Mouse (Mus musculus): ENCODE measurements around the gene Tradd.
A peak's percentile ranks its signal among the peaks of the same experiment; 100 is the strongest.

Tradd gene

GRCm38 (mm10) chr8:105264024-105264982, at the start of gene Tradd, which contains the start of gene Fbxl8:
TSS of gene Tradd (minus strand) at chr8:105264609.
TSS of gene Fbxl8 (plus strand) at chr8:105264648.
- peak; percentile 99 for DNase-seq

DNA sequence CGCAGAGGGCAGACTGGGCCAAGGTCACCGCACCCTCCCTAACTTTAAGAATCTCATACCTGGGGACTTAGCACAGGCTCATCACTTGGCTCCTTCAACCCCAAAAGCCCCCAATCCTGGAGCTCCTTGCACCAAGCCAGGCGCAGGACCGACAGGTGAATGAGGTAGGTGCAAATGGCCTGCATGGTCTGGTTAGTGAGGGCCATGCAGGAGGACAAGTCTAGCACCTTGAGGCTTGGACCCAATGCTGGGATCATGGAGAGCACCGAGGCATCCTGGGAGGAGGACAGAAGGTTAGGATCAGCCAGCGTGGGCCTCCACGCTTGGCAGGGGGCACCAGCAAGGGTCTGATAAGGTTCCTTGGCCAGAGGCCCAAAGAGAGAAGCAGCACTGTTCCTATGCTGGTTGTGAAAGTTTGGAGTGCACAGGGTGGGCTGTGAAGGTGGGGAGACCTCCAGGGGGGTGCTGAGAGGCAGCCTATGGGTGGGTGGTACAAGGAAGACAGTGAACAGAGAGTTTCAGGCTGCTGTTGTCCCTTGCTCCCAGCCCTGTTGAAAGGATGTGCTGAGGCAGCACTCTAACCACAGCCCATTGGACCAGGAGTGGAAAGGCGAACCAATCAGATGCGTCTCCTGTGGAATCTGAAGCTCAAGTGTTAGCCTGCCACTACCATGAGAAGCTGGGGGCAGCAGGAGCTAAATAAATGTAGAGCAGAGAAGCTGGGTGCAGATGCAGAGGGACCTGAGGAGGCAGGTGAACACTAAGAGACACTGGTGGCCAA, 49.4 kb upstream of the Tradd start:
- peak; percentile 86 for DNase-seq

GRCm38 (mm10) chr8:105312891-105313481, 48.6 kb upstream of the Tradd start:
- peak; percentile 97 for DNase-seq

GRCm38 (mm10) chr8:105311718-105312117, 47.3 kb upstream of the Tradd start:
- no peak for DNase-seq

DNA sequence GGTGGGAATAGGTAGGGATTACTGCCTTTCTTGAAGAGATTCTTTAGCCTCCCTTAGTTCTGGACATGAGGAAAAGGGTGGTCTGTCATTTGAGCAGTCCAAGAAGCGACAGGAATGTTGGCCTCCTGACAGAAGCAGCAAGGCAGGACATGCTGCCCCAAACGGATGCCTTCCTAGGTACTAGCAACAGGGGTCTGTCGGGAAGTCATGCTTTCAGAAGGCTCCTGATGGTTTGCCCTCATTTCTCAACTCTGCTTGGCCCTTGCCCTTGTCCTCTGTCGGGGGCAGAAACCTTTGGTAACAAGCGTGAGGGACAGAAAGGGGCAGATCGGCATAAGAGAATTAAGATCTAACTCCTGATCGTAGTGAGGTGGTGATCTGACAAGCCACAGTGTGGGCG, 45.7 kb upstream of the Tradd start:
- no peak for DNase-seq

DNA sequence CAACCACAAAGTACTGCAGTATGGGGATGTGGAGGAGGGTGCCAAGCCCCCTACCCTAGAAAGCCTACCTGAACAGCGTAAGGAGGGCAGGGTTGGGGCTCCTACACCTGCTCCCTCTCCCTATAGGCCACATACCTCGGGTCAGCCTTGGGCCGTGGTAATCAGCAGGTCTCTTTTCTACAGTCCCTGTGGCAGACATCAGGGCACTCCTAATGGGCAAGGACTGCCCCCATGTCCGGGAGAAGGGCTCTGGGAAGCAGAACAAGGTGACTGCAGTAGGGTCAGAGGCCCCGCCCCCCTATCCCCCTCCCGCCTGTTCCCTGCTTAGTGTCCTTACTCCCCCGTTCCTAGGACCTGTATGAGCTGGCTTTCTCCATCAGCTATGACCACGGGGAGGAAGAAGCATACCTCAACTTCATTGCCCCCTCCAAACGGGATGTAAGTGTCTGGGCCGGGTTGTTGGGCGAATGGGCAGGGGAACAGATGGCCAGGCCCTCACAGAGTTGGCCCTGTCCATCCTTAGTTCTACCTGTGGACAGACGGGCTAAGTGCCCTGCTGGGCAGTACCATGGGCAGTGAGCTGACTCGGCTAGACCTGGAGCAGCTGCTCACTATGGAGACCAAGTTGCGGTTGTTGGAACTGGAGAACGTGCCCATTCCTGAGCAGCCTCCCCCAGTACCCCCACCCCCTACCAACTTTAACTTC, 44.9 kb upstream of the Tradd start:
- peak; percentile 87 for DNase-seq

- DNase-seq, result peak; percentile 88
Observed at GRCm38 (mm10) chr8:105308428-105308827, 44.0 kb upstream of the Tradd start.

DNA sequence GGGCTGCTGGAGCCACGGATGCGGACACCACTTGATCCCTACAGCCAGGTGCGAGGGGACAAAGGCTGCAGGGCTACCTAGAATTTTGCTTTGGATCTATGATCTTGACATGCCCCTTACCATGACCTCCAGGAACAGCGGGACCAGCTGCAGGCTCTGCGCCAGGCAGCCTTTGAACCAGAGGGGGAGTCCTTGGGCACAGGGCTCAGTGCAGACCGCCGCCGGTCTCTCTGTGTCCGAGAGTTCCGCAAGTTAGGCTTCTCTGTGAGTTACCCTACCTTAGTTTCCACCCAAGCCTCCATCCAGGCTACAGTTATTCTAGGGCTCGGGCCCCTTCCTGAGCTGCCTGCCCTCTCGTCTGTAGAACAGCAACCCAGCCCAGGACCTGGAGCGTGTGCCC, 43.3 kb upstream of the Tradd start:
- DNase-seq, result no peak

- DNase-seq, result no peak
Observed at GRCm38 (mm10) chr8:105306146-105306691, 41.8 kb upstream of the Tradd start.

- peak; percentile 94 for DNase-seq
Observed at GRCm38 (mm10) chr8:105305211-105306145, 41.1 kb upstream of the Tradd start, which contains the start of gene Elmo3. TSS of gene Elmo3 (plus strand) at chr8:105305601.

DNA sequence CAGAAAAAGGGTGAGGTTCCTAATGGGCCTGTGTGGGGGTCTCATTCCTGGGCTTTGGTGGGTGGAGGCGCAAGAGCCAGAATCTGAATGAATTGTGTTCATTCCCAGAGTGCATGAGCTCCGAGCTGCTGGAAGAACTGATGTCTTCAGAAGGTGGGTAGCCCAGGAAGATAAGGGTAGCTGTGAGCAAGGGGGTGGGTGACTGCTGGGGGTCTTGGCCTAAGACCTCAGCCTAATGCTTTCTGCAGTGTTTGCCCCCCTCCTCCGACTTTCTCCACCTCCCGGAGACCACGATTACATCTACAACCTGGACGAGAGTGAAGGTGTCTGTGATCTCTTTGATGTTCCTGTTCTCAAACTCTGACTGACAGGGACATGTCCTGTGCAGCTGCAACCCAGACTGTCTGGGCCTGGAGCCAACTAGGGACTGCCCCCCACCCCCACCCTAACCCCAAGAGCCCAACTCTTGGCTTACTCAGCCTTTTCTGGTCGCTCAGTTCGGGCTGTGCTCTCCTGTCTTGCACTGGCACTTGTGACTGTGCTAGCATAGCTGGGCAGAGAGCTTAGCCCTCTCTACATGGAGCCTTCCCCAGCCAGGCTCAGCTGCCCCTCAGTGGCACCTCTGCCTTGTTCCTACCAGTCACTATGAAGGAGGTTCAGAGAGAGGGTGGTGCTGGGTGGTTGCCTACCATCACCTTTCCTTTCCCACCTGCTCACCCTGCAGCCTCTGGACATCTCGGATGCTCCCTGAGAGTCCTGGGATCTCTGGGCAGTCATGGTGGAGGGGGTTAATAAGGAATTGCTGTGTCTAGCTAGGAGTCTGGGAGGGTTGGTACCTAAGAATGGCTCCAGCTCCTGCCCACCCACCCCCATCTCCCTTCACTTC, 40.2 kb upstream of the Tradd start:
- no peak for DNase-seq

- DNase-seq, result no peak
Observed at GRCm38 (mm10) chr8:105303874-105304273, 39.5 kb upstream of the Tradd start.

DNA sequence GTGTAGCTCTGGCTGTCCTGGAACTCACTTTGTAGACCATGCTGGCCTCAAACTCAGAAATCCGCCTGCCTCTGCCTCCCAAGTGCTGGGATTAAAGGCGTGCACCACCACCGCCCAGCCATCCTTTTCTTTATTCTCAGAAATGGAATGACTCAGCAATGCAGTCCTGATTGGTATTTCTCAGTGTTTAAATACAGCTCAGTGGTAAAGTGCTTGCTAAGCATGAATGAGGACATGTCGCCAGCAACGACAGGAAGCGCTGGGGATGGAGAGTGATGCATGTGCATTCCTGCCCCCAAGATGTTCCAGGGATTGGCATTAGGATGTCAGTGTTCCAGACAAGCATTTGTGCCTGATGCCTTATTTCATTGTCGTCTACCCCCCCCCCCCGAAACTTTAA, 39.0 kb upstream of the Tradd start:
- DNase-seq, result no peak

DNA sequence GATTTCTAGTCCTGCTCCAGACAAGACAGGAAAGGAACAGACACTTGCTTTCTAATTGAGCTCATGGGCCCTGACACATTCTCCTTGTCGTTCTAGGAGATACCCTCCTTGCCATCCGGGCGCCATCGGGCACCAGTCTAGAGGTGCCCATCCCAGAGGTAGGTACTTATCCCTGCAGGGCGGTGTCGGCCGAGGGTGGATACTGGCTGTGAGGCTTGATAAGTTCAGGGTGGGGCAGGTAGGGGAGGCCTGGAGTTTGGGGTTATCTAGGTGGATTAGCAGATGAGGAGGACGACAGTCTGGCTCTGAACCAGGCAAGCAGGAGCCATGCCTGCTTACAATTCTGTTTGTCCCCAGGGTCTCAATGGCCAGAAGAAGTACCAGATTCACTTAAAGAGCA, 35.6 kb upstream of the Tradd start:
- peak; percentile 92 for DNase-seq

- peak; percentile 92 for DNase-seq
Observed at GRCm38 (mm10) chr8:105298351-105299252, 34.2 kb upstream of the Tradd start.

GRCm38 (mm10) chr8:105297511-105298192, 33.2 kb upstream of the Tradd start, which contains the start of gene E2f4:
TSS of gene E2f4 (plus strand) at chr8:105297663.
- DNase-seq, result peak; percentile 99

GRCm38 (mm10) chr8:105295895-105296573, 31.6 kb upstream of the Tradd start, which contains the start of gene Exoc3l:
TSS of gene Exoc3l (minus strand) at chr8:105296101.
- DNase-seq, result peak; percentile 95
